Mouse (Mus musculus) midbrain, embryonic 16.5 days (tissue): ENCODE data around the gene Ddx47. TPM values are rescaled to one million over a fixed set of nuclear protein-coding genes. Genes with fewer than 3 reads are reported as not detected.
A peak's percentile ranks its signal among the peaks of the same experiment; 100 is the strongest.

Experiments
- ATAC-seq: fragments of 200-750 bp; cut with Nextera tagmentation; 2 replicates; pipeline ENCODE4 v1.8.0; 2017; ENCODE audit warnings: moderate TSS enrichment
- H3K27ac ChIP-seq: fragments of 300-500 bp; sonication (generic); 2 replicates; pipeline ENCODE4 v1.5.1; 2014; ENCODE audit warnings: mild to moderate bottlenecking, low read length, mixed read lengths
- H3K27me3 ChIP-seq: fragments of 300-500 bp; sonication (generic); 2 replicates; pipeline ENCODE4 v1.6.1; 2014; ENCODE audit warnings: low read depth, low read length, mixed read lengths; ENCODE audit not compliant: control insufficient read depth, insufficient read depth
- H3K36me3 ChIP-seq: fragments of 300-500 bp; sonication (generic); 2 replicates; pipeline ENCODE4 v1.6.1; 2014; ENCODE audit warnings: mild to moderate bottlenecking, low read length, moderate library complexity, mixed read lengths; ENCODE audit not compliant: control insufficient read depth, insufficient read depth
- H3K4me1 ChIP-seq: fragments of 300-500 bp; sonication (generic); 2 replicates; pipeline ENCODE4 v1.6.1; 2014; ENCODE audit warnings: mild to moderate bottlenecking, low read length, mixed read lengths; ENCODE audit not compliant: control insufficient read depth, insufficient read depth
- H3K4me2 ChIP-seq: fragments of 300-500 bp; sonication (generic); 2 replicates; pipeline ENCODE4 v1.6.1; 2014; ENCODE audit warnings: mild to moderate bottlenecking, low read length, mixed read lengths
- H3K4me3 ChIP-seq: fragments of 300-500 bp; sonication (generic); 2 replicates; pipeline ENCODE4 v1.5.1; 2014; ENCODE audit warnings: low read depth, mild to moderate bottlenecking, low read length, moderate library complexity, mixed read lengths
- H3K9ac ChIP-seq: fragments of 300-500 bp; sonication (generic); 2 replicates; pipeline ENCODE4 v1.6.1; 2014; ENCODE audit warnings: low read depth, low read length, mixed read lengths
- H3K9me3 ChIP-seq: fragments of 300-500 bp; sonication (generic); replicated peaks from 2 replicates; pipeline ENCODE4 v1.6.1; 2014; ENCODE audit warnings: mild to moderate bottlenecking, low read length, mixed read lengths; ENCODE audit not compliant: control insufficient read depth, poor library complexity, severe bottlenecking
- WGBS: fragments of 180-500 bp; shearing (Covaris S2); extraction: QIAGEN DNeasy Blood & Tissue Kit; methylation state at CpG from one replicate; pipeline ENCODE4 v1.1.7; 2014; 5-methylcytosine and 5-hydroxymethylcytosine counted together
- polyA plus RNA-seq: library from polyadenylated mRNA; unstranded; fragments of >200 nt; fragmentation: Nextera tagmentation; extraction: Ambion mirVana; gene quantifications from 2 replicates; pipeline ENCODE4 v1.2.1, GENCODE M21; 2015

The Ddx47 gene
- polyA plus RNA-seq, 1 experiment from 2014 or later, result 75.1 TPM

- Histone ChIP-seq H3K9me3 (no peaks in the 10 kb centered on the region), H3K9ac (no peak overlapping the region), H3K27ac (no peak overlapping the region), H3K36me3 (peaks cover 41% of the 10 kb centered on the region), H3K4me3 (no peak overlapping the region), H3K4me1 (no peaks in the 10 kb centered on the region), H3K27me3 (no peaks in the 10 kb centered on the region), H3K4me2 (no peak overlapping the region)
- 91% methylated on average over 1 of the region's 1 CpGs for WGBS
- no peak for ATAC-seq
Observed at GRCm38 (mm10) chr6:135024781-135025420, 13.5 kb downstream of the Ddx47 start.

- H3K27me3 ChIP-seq, result no peaks in the 10 kb centered on the region
- H3K4me2 ChIP-seq, result no peak overlapping the region
- H3K4me1 ChIP-seq, result no peaks in the 10 kb centered on the region
- peaks cover 33% of the 10 kb centered on the region for H3K36me3 ChIP-seq
- ATAC-seq, result peak; percentile 71
- H3K4me3 ChIP-seq, result no peak overlapping the region
- no peaks in the 10 kb centered on the region for H3K9me3 ChIP-seq
- no peak overlapping the region for H3K9ac ChIP-seq
- H3K27ac ChIP-seq, result no peak overlapping the region
- 11% methylated on average over 3 of the region's 3 CpGs for WGBS
Observed at GRCm38 (mm10) chr6:135026232-135026631, 14.8 kb downstream of the Ddx47 start.

GRCm38 (mm10) chr6:135026755-135027154 is 15.3 kb downstream of the Ddx47 start:
- Histone ChIP-seq H3K36me3 (peaks cover 28% of the 10 kb centered on the region), H3K27ac (no peak overlapping the region), H3K4me3 (no peak overlapping the region), H3K27me3 (no peaks in the 10 kb centered on the region), H3K9ac (no peak overlapping the region), H3K4me1 (no peaks in the 10 kb centered on the region), H3K4me2 (no peak overlapping the region), H3K9me3 (no peaks in the 10 kb centered on the region)
- peak; percentile 36; the same call in 1 of the 2 replicates for ATAC-seq
- WGBS, result 91% methylated on average over 2 of the region's 2 CpGs

GRCm38 (mm10) chr6:135029246-135029645 is 17.8 kb downstream of the Ddx47 start:
- Histone ChIP-seq H3K4me1 (no peaks in the 10 kb centered on the region), H3K36me3 (peaks cover 6% of the 10 kb centered on the region; the same call in 1 of the 2 replicates), H3K9me3 (no peaks in the 10 kb centered on the region), H3K9ac (no peak overlapping the region), H3K4me2 (no peak overlapping the region), H3K4me3 (no peak overlapping the region), H3K27ac (no peak overlapping the region), H3K27me3 (no peaks in the 10 kb centered on the region)
- 85% methylated on average over 4 of the region's 4 CpGs for WGBS
- no peak for ATAC-seq

GRCm38 (mm10) chr6:135038674-135039073 is 27.3 kb downstream of the Ddx47 start:
- WGBS, result 32% methylated on average over 3 of the region's 3 CpGs
- H3K36me3 ChIP-seq, result no peaks in the 10 kb centered on the region
- no peaks in the 10 kb centered on the region for H3K9me3 ChIP-seq
- no peak overlapping the region for H3K9ac ChIP-seq
- peaks cover 7% of the 10 kb centered on the region; the same call in 1 of the 2 replicates for H3K4me1 ChIP-seq
- H3K4me3 ChIP-seq, result no peak overlapping the region
- no peaks in the 10 kb centered on the region for H3K27me3 ChIP-seq
- H3K27ac ChIP-seq, result no peak overlapping the region
- no peak overlapping the region for H3K4me2 ChIP-seq
- ATAC-seq, result no peak

- Histone ChIP-seq H3K9ac (no peak overlapping the region), H3K9me3 (no peaks in the 10 kb centered on the region), H3K4me3 (peak overlapping the region; percentile 10; the same call in 1 of the 2 replicates), H3K36me3 (no peaks in the 10 kb centered on the region), H3K4me1 (peaks cover 7% of the 10 kb centered on the region; the same call in 1 of the 2 replicates), H3K4me2 (peak overlapping the region; percentile 43), H3K27ac (no peak overlapping the region), H3K27me3 (no peaks in the 10 kb centered on the region)
- ATAC-seq, result peak; percentile 39; the same call in 1 of the 2 replicates
- WGBS, result 7% methylated on average over 21 of the region's 21 CpGs
Observed at GRCm38 (mm10) chr6:135040275-135040871, 29.0 kb downstream of the Ddx47 start.

- H3K4me1 ChIP-seq, result peaks cover 7% of the 10 kb centered on the region; the same call in 1 of the 2 replicates
- H3K9me3 ChIP-seq, result no peaks in the 10 kb centered on the region
- no peak overlapping the region for H3K9ac ChIP-seq
- H3K36me3 ChIP-seq, result no peaks in the 10 kb centered on the region
- H3K4me2 ChIP-seq, result no peak overlapping the region
- 47% methylated on average over 3 of the region's 3 CpGs for WGBS
- ATAC-seq, result no peak
- no peak overlapping the region for H3K4me3 ChIP-seq
- H3K27me3 ChIP-seq, result no peaks in the 10 kb centered on the region
- H3K27ac ChIP-seq, result no peak overlapping the region
Observed at GRCm38 (mm10) chr6:135041930-135042329, 30.5 kb downstream of the Ddx47 start.

GRCm38 (mm10) chr6:135047276-135047675 is 35.9 kb downstream of the Ddx47 start:
- Histone ChIP-seq H3K9me3 (no peaks in the 10 kb centered on the region), H3K4me3 (no peak overlapping the region), H3K27ac (no peak overlapping the region), H3K4me2 (no peak overlapping the region), H3K36me3 (no peaks in the 10 kb centered on the region), H3K4me1 (no peaks in the 10 kb centered on the region), H3K9ac (no peak overlapping the region), H3K27me3 (peaks cover 3% of the 10 kb centered on the region; the same call in 1 of the 2 replicates)
- 81% methylated on average over 9 of the region's 9 CpGs for WGBS
- ATAC-seq, result no peak

GRCm38 (mm10) chr6:135048509-135048908 is 37.1 kb downstream of the Ddx47 start:
- 91% methylated on average over 6 of the region's 6 CpGs for WGBS
- no peaks in the 10 kb centered on the region for H3K36me3 ChIP-seq

More at GRCm38 (mm10) chr6:135048509-135048908, 37.1 kb downstream of the Ddx47 start:
- Histone ChIP-seq H3K27ac (no peak overlapping the region), H3K4me1 (no peaks in the 10 kb centered on the region), H3K9ac (no peak overlapping the region), H3K27me3 (peaks cover 3% of the 10 kb centered on the region; the same call in 1 of the 2 replicates), H3K4me2 (no peak overlapping the region), H3K9me3 (no peaks in the 10 kb centered on the region), H3K4me3 (no peak overlapping the region)
- ATAC-seq, result no peak
